Mouse (Mus musculus): ENCODE measurements at regions not wholly inside any gene's neighbourhood (a gene's known extent, or its start where the extent isn't known, plus 50 kb on each side); places are given as distances from the start of the nearest gene placed in this dataset.

DNA sequence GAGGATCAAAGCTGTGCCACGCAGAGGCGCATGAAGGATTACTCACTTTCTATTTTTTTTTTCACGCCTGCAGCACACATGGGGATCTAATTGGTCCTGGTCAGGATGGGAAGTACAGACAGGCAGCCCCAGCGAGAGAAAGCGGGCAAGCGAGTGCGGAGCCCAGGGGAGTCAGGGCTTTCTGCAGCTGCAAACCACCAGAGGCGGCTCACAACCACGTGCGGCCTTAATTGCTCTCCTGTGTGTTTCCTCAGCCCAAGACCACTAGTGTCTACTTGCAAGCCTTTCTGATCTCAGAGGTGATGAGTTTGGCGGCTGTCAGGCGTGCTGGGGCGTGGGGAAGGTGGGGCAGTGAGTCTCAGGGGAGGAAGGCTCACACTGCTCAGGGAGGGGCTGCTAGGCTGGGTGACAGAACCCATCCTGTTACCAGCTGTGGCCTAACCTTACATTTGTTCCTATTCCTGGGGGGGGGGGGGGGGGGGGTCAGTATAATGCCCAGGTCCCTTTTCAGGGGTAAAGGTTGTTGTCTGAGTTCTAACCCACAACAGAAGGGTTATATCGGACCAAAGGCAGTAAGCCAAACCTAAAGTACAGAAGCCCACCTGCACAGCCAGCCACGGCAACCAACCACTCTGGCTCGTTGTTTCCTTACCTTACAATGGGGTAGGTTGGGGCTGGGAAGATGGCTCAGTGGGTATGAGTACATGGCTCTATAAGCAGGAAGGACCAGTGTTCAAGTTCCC is 81.5 kb downstream of the Hes1 start:
- TF ChIP-seq GATA4 (IDR thresholded peaks at IDR 0.05; ENCODE audit: insufficient replicate concordance, low read length), result no peak

DNA sequence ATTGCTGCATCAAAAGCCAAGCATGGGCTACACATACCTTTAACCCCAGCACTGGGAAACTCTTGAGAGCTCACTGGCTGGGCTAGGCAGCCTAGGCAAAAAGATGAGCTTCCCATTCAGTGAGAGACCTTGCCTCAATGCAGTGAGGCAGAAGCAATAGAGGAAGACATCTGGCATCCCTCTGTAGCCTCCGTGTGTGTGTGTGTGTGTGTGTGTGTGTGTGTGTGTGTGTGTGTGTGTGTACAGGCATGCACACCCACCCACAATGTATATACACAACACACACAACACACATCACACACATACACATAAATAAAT is 82.0 kb downstream of the Hes1 start:
- TF ChIP-seq GATA4 (IDR thresholded peaks at IDR 0.05; ENCODE audit: insufficient replicate concordance, low read length), result no peak

- TF ChIP-seq GATA4 (IDR thresholded peaks at IDR 0.05; ENCODE audit: insufficient replicate concordance, low read length), result no peak
Measured at GRCm38 (mm10) chr16:30147296-30147695, 83.1 kb downstream of the Hes1 start.

DNA sequence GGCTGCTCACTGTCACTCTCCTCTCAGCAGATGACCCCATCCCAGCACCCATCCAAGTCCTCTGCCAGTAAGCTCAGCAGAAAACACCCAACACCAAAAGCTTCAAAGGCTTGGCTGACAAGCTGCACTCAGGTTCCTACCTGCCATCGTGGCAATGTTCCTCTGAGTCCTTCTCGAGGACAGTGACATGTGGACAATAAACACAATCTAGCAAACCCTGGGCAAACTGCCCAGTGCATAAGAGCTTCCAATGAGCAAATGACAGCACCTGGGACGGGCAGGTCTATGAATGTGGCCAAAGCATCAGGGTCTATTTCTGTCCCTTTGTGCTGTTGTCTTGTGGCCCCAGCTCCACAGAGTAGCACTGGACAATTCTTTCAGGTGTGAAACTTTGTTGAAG is 86.9 kb downstream of the Hes1 start:
- no peak for TF ChIP-seq GATA4 (IDR thresholded peaks at IDR 0.05; ENCODE audit: insufficient replicate concordance, low read length)

- no peak for TF ChIP-seq GATA4 (IDR thresholded peaks at IDR 0.05; ENCODE audit: insufficient replicate concordance, low read length)
Measured at GRCm38 (mm10) chr16:30155070-30155469, 90.9 kb downstream of the Hes1 start.

GRCm38 (mm10) chr16:30155486-30156246 is 91.5 kb downstream of the Hes1 start:
- no peak for TF ChIP-seq GATA4 (IDR thresholded peaks at IDR 0.05; ENCODE audit: insufficient replicate concordance, low read length)

- no peak for TF ChIP-seq GATA4 (IDR thresholded peaks at IDR 0.05; ENCODE audit: insufficient replicate concordance, low read length)
Measured at GRCm38 (mm10) chr16:30158184-30158583, 94.0 kb downstream of the Hes1 start.

GRCm38 (mm10) chr16:30160399-30160798 is 96.2 kb downstream of the Hes1 start:
- no peak for TF ChIP-seq GATA4 (IDR thresholded peaks at IDR 0.05; ENCODE audit: insufficient replicate concordance, low read length)

DNA sequence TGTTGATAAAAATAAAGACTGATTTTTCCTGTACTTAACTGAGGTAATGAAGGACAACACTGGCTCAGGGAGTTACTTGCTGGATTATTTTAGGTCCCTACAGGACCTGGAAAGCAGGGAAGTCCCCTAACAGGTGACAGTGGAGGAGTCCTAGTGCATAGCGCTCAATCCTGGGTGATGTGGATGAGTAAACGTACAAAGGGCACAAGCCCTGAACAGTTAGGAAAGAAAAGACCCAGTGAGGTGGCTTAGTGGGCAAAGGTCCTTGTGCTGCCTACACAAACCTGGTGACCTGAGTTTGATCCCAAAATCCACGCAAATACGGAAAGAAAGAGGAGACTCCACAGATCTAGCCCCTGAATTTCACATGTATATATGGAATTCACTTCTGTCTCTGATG is 99.1 kb downstream of the Hes1 start:
- TF ChIP-seq GATA4 (IDR thresholded peaks at IDR 0.05; ENCODE audit: insufficient replicate concordance, low read length), result no peak

- no peak for TF ChIP-seq GATA4 (IDR thresholded peaks at IDR 0.05; ENCODE audit: insufficient replicate concordance, low read length)
Measured at GRCm38 (mm10) chr16:30165667-30166180, 101.5 kb downstream of the Hes1 start.

DNA sequence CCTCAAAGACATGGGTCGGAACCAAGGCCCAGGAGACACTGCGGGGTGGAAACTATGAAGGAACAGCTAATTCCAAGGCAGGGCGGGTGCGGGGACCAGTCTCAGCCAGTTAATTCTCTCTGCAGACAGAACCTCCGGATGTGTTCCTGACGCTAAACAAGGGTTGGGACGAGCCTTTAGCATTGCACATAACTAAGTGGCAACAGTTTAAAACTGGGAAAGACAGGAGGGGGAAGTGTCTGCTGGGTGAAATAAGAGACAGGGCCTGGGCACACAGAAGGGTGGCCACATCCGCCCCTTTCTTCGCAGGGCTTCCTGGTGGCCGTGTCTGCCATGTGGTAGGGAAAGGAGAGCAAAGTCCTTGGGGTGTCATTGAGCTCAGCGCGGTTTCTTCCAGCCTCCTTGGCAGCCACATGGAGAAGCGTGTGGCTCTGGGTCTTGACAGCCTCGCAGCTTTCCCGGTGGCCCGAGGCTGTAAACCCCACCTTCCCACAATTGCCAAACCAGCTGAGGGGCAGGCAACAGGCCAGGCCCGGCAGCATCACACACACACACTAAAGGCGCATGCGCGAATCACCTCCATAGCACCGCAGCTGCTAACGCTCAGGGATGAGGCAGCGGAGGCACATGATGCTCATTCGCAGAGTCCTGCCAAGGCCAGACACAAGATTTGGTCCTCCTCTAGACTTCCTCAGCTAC is 95.8 kb downstream of the Cpn2 start:
- TF ChIP-seq GATA4 (IDR thresholded peaks at IDR 0.05; ENCODE audit: insufficient replicate concordance, low read length), result no peak

DNA sequence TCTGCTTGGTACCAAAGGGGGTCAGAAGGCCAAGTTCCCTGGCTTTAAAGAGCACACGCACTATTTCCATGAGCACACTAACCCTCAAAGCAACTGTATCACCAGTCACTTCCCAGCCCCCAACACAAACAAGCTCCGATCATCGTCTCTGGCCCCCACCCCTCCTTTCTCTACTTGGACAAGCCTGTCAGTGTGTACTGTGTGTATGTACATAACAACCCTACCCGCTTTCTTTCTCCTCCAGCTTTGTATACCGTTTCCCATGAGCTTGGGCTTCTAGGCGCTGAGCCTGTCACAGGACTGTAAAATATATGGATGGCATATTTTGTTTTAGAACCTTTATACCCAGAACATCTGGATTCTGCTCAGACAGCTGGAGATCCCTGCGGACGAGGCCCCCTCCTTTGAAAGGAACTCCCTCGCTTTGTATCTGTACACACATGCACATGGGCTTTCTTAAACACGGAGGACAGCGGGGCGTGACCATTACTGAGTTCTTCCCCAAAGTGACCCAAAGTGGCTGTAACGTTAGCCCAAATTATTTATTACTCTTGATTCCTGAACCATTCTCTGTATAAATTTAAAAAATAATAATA is 95.1 kb downstream of the Cpn2 start:
- TF ChIP-seq GATA4 (IDR thresholded peaks at IDR 0.05; ENCODE audit: insufficient replicate concordance, low read length), result no peak

- TF ChIP-seq GATA4 (IDR thresholded peaks at IDR 0.05; ENCODE audit: insufficient replicate concordance, low read length), result no peak
Measured at GRCm38 (mm10) chr16:30172798-30173202, 94.5 kb downstream of the Cpn2 start.

- no peak for TF ChIP-seq GATA4 (IDR thresholded peaks at IDR 0.05; ENCODE audit: insufficient replicate concordance, low read length)
Measured at GRCm38 (mm10) chr16:30173953-30174874, 93.1 kb downstream of the Cpn2 start.
